Mouse (Mus musculus): ENCODE results near the gene Wdr70. TPM values are rescaled to one million over a fixed set of nuclear protein-coding genes. Genes with fewer than 3 reads are reported as not detected.

Gene Wdr70
- polyA plus RNA-seq, 1 experiment: 23.9 TPM

- H3K4me3 ChIP-seq (replicated peaks): no peak overlapping the region
- no peaks in the 10 kb centered on the region for H3K9me3 ChIP-seq
- H3K27me3 ChIP-seq (replicated peaks): no peaks in the 10 kb centered on the region
- peaks cover 17% of the 10 kb centered on the region for H3K4me1 ChIP-seq
- TF ChIP-seq FLI1 (IDR thresholded peaks at IDR 0.05; ENCODE audit: low read length) (no peak), GATA1 (IDR thresholded peaks at IDR 0.05; ENCODE audit: borderline replicate concordance, low read length) (no peak)
- H3K36me3 ChIP-seq (replicated peaks; ENCODE audit: low read length): peaks cover 8% of the 10 kb centered on the region
Measured at GRCm38 (mm10) chr15:7998095-7998494, 100.9 kb downstream of the Wdr70 start.

- TF ChIP-seq FLI1 (IDR thresholded peaks at IDR 0.05; ENCODE audit: low read length): no peak
Measured at GRCm38 (mm10) chr15:7993721-7994120, 105.3 kb downstream of the Wdr70 start.

GRCm38 (mm10) chr15:7990101-7990500, 108.9 kb downstream of the Wdr70 start:
- Histone ChIP-seq H3K27me3 (replicated peaks) (no peaks in the 10 kb centered on the region), H3K4me3 (replicated peaks) (no peak overlapping the region), H3K9me3 (no peaks in the 10 kb centered on the region), H3K36me3 (replicated peaks; ENCODE audit: low read length) (peaks cover 11% of the 10 kb centered on the region), H3K4me1 (no peaks in the 10 kb centered on the region; the same call in 1 of the 2 replicates)
- TF ChIP-seq GATA1 (IDR thresholded peaks at IDR 0.05; ENCODE audit: borderline replicate concordance, low read length) (no peak), FLI1 (IDR thresholded peaks at IDR 0.05; ENCODE audit: low read length) (no peak)

More at GRCm38 (mm10) chr15:7993721-7994120, 105.3 kb downstream of the Wdr70 start:
- H3K4me3 ChIP-seq (replicated peaks): no peak overlapping the region
- H3K4me1 ChIP-seq: peaks cover 12% of the 10 kb centered on the region
- peaks cover 6% of the 10 kb centered on the region for H3K36me3 ChIP-seq (replicated peaks; ENCODE audit: low read length)
- H3K9me3 ChIP-seq: no peaks in the 10 kb centered on the region
- H3K27me3 ChIP-seq (replicated peaks): no peaks in the 10 kb centered on the region

- Histone ChIP-seq H3K4me1 (no peaks in the 10 kb centered on the region; the same call in 1 of the 2 replicates), H3K9me3 (no peaks in the 10 kb centered on the region), H3K4me3 (replicated peaks) (no peak overlapping the region), H3K36me3 (replicated peaks; ENCODE audit: low read length) (peaks cover 13% of the 10 kb centered on the region), H3K27me3 (replicated peaks) (no peaks in the 10 kb centered on the region)
- TF ChIP-seq GATA1 (IDR thresholded peaks at IDR 0.05; ENCODE audit: borderline replicate concordance, low read length): no peak
- no peak for TF ChIP-seq FLI1 (IDR thresholded peaks at IDR 0.05; ENCODE audit: low read length)
Measured at GRCm38 (mm10) chr15:7987374-7987773, 111.6 kb downstream of the Wdr70 start.

GRCm38 (mm10) chr15:7986274-7986673, 112.7 kb downstream of the Wdr70 start:
- H3K9me3 ChIP-seq: no peaks in the 10 kb centered on the region
- H3K4me3 ChIP-seq (replicated peaks): no peak overlapping the region
- no peaks in the 10 kb centered on the region for H3K27me3 ChIP-seq (replicated peaks)
- peaks cover 13% of the 10 kb centered on the region for H3K36me3 ChIP-seq (replicated peaks; ENCODE audit: low read length)
- TF ChIP-seq GATA1 (IDR thresholded peaks at IDR 0.05; ENCODE audit: borderline replicate concordance, low read length): no peak
- TF ChIP-seq FLI1 (IDR thresholded peaks at IDR 0.05; ENCODE audit: low read length): no peak
- no peaks in the 10 kb centered on the region; the same call in 1 of the 2 replicates for H3K4me1 ChIP-seq

GRCm38 (mm10) chr15:7978640-7979039, 120.4 kb downstream of the Wdr70 start:
- no peak for TF ChIP-seq FLI1 (IDR thresholded peaks at IDR 0.05; ENCODE audit: low read length)
- no peak for TF ChIP-seq GATA1 (IDR thresholded peaks at IDR 0.05; ENCODE audit: borderline replicate concordance, low read length)
- Histone ChIP-seq H3K36me3 (replicated peaks; ENCODE audit: low read length) (peaks cover 11% of the 10 kb centered on the region), H3K9me3 (no peaks in the 10 kb centered on the region), H3K27me3 (replicated peaks) (no peaks in the 10 kb centered on the region), H3K4me1 (peaks cover 14% of the 10 kb centered on the region; the same call in 1 of the 2 replicates), H3K4me3 (replicated peaks) (no peak overlapping the region)

GRCm38 (mm10) chr15:7976775-7977174, 122.2 kb downstream of the Wdr70 start:
- no peaks in the 10 kb centered on the region for H3K27me3 ChIP-seq (replicated peaks)
- peak overlapping the region; percentile 30 for H3K4me3 ChIP-seq (replicated peaks)
- no peaks in the 10 kb centered on the region for H3K9me3 ChIP-seq
- peaks cover 14% of the 10 kb centered on the region; the same call in 1 of the 2 replicates for H3K4me1 ChIP-seq
- TF ChIP-seq FLI1 (IDR thresholded peaks at IDR 0.05; ENCODE audit: low read length) (no peak), GATA1 (IDR thresholded peaks at IDR 0.05; ENCODE audit: borderline replicate concordance, low read length) (no peak)
- peaks cover 9% of the 10 kb centered on the region for H3K36me3 ChIP-seq (replicated peaks; ENCODE audit: low read length)

GRCm38 (mm10) chr15:7974368-7974767, 124.6 kb downstream of the Wdr70 start:
- no peak for TF ChIP-seq FLI1 (IDR thresholded peaks at IDR 0.05; ENCODE audit: low read length)
- no peak for TF ChIP-seq GATA1 (IDR thresholded peaks at IDR 0.05; ENCODE audit: borderline replicate concordance, low read length)
- H3K4me3 ChIP-seq (replicated peaks): no peak overlapping the region
- H3K36me3 ChIP-seq (replicated peaks; ENCODE audit: low read length): peaks cover 9% of the 10 kb centered on the region
- H3K4me1 ChIP-seq: peaks cover 14% of the 10 kb centered on the region; the same call in 1 of the 2 replicates
- H3K9me3 ChIP-seq: no peaks in the 10 kb centered on the region
- H3K27me3 ChIP-seq (replicated peaks): no peaks in the 10 kb centered on the region

- Histone ChIP-seq H3K27me3 (replicated peaks) (no peaks in the 10 kb centered on the region), H3K9me3 (no peaks in the 10 kb centered on the region), H3K36me3 (replicated peaks; ENCODE audit: low read length) (peaks cover 11% of the 10 kb centered on the region), H3K4me3 (replicated peaks) (no peak overlapping the region), H3K4me1 (peaks cover 2% of the 10 kb centered on the region; the same call in 1 of the 2 replicates)
- no peak for TF ChIP-seq GATA1 (IDR thresholded peaks at IDR 0.05; ENCODE audit: borderline replicate concordance, low read length)
- TF ChIP-seq FLI1 (IDR thresholded peaks at IDR 0.05; ENCODE audit: low read length): no peak
Measured at GRCm38 (mm10) chr15:7972528-7972927, 126.5 kb downstream of the Wdr70 start.

- H3K27me3 ChIP-seq (replicated peaks): no peaks in the 10 kb centered on the region
- H3K36me3 ChIP-seq (replicated peaks; ENCODE audit: low read length): peaks cover 3% of the 10 kb centered on the region
- H3K4me3 ChIP-seq (replicated peaks): no peak overlapping the region
- no peaks in the 10 kb centered on the region for H3K9me3 ChIP-seq
- H3K4me1 ChIP-seq: no peaks in the 10 kb centered on the region
- TF ChIP-seq GATA1 (IDR thresholded peaks at IDR 0.05; ENCODE audit: borderline replicate concordance, low read length): no peak
- TF ChIP-seq FLI1 (IDR thresholded peaks at IDR 0.05; ENCODE audit: low read length): no peak
Measured at GRCm38 (mm10) chr15:7962786-7963185, 136.2 kb downstream of the Wdr70 start.

- no peak for TF ChIP-seq FLI1 (IDR thresholded peaks at IDR 0.05; ENCODE audit: low read length)
- no peaks in the 10 kb centered on the region for H3K9me3 ChIP-seq
- H3K4me1 ChIP-seq: no peaks in the 10 kb centered on the region
- H3K27me3 ChIP-seq (replicated peaks): no peaks in the 10 kb centered on the region
- no peak overlapping the region for H3K4me3 ChIP-seq (replicated peaks)
- H3K36me3 ChIP-seq (replicated peaks; ENCODE audit: low read length): peaks cover 3% of the 10 kb centered on the region
Measured at GRCm38 (mm10) chr15:7961489-7961888, 137.5 kb downstream of the Wdr70 start.
